Mouse (Mus musculus): ENCODE measurements around the gene Tmem26. TPM values are rescaled to one million over a fixed set of nuclear protein-coding genes. Genes with fewer than 3 reads are reported as not detected.
"Not testable (repeated sequence)": the region's sequence is repeated elsewhere in the genome, so short reads cannot be mapped to it uniquely, and the experiment has no call there.

Tmem26 gene
- polyA plus RNA-seq, 1 experiment from 2014 or later, result 5.1 TPM

GRCm38 (mm10) chr10:68735621-68736020 lies 12.2 kb downstream of the Tmem26 start:
- no peak for ATAC-seq
- no peaks in the 10 kb centered on the region for H3K4me1 ChIP-seq (ENCODE audit: control insufficient read depth, insufficient read depth, low read length)
- no peak overlapping the region for H3K4me3 ChIP-seq (ENCODE audit: low read depth, low read length)
- no peaks in the 10 kb centered on the region for H3K27me3 ChIP-seq (ENCODE audit: control insufficient read depth, insufficient read depth, low read depth, low read length)
- no peak overlapping the region for H3K27ac ChIP-seq (ENCODE audit: low read length)
- no peaks in the 10 kb centered on the region for H3K36me3 ChIP-seq (ENCODE audit: control insufficient read depth, insufficient read depth, low read length)
- H3K9me3 ChIP-seq (replicated peaks; ENCODE audit: control insufficient read depth, low read length, poor library complexity, severe bottlenecking), result no peaks in the 10 kb centered on the region
- H3K9ac ChIP-seq (ENCODE audit: low read depth, low read length), result no peak overlapping the region
- 88% methylated on average over 3 of the region's 3 CpGs for WGBS
- H3K4me2 ChIP-seq (ENCODE audit: low read length), result no peak overlapping the region

GRCm38 (mm10) chr10:68737391-68737790 lies 13.9 kb downstream of the Tmem26 start:
- Histone ChIP-seq H3K36me3 (ENCODE audit: control insufficient read depth, insufficient read depth, low read length) (no peaks in the 10 kb centered on the region), H3K27ac (ENCODE audit: low read length) (no peak overlapping the region), H3K4me3 (ENCODE audit: low read depth, low read length) (no peak overlapping the region), H3K9ac (ENCODE audit: low read depth, low read length) (no peak overlapping the region), H3K4me2 (ENCODE audit: low read length) (no peak overlapping the region), H3K9me3 (replicated peaks; ENCODE audit: control insufficient read depth, low read length, poor library complexity, severe bottlenecking) (no peaks in the 10 kb centered on the region), H3K4me1 (ENCODE audit: control insufficient read depth, insufficient read depth, low read length) (no peaks in the 10 kb centered on the region), H3K27me3 (ENCODE audit: control insufficient read depth, insufficient read depth, low read depth, low read length) (no peaks in the 10 kb centered on the region)
- ATAC-seq, result no peak
- 89% methylated on average over 7 of the region's 7 CpGs for WGBS

- 94% methylated on average over 1 of the region's 1 CpGs for WGBS
- H3K36me3 ChIP-seq (ENCODE audit: control insufficient read depth, insufficient read depth, low read length); H3K27ac ChIP-seq (ENCODE audit: low read length); H3K27me3 ChIP-seq (ENCODE audit: control insufficient read depth, insufficient read depth, low read depth, low read length); H3K9ac ChIP-seq (ENCODE audit: low read depth, low read length); ATAC-seq; H3K4me3 ChIP-seq (ENCODE audit: low read depth, low read length); H3K9me3 ChIP-seq (replicated peaks; ENCODE audit: control insufficient read depth, low read length, poor library complexity, severe bottlenecking); H3K4me1 ChIP-seq (ENCODE audit: control insufficient read depth, insufficient read depth, low read length); H3K4me2 ChIP-seq (ENCODE audit: low read length): not testable (repeated sequence)
These were observed 15.5 kb downstream of the Tmem26 start for GRCm38 (mm10) chr10:68738981-68739380.

GRCm38 (mm10) chr10:68740251-68740650 lies 16.8 kb downstream of the Tmem26 start:
- Histone ChIP-seq H3K36me3 (ENCODE audit: control insufficient read depth, insufficient read depth, low read length) (no peaks in the 10 kb centered on the region), H3K27me3 (ENCODE audit: control insufficient read depth, insufficient read depth, low read depth, low read length) (no peaks in the 10 kb centered on the region), H3K4me2 (ENCODE audit: low read length) (no peak overlapping the region), H3K4me3 (ENCODE audit: low read depth, low read length) (no peak overlapping the region), H3K27ac (ENCODE audit: low read length) (no peak overlapping the region), H3K9ac (ENCODE audit: low read depth, low read length) (no peak overlapping the region), H3K4me1 (ENCODE audit: control insufficient read depth, insufficient read depth, low read length) (no peaks in the 10 kb centered on the region), H3K9me3 (replicated peaks; ENCODE audit: control insufficient read depth, low read length, poor library complexity, severe bottlenecking) (no peaks in the 10 kb centered on the region)
- ATAC-seq, result no peak
- WGBS, result 35% methylated on average over 2 of the region's 2 CpGs

- H3K27me3 ChIP-seq (ENCODE audit: control insufficient read depth, insufficient read depth, low read depth, low read length), result no peaks in the 10 kb centered on the region
- no peak for ATAC-seq
- H3K27ac ChIP-seq (ENCODE audit: low read length), result no peak overlapping the region
- no peak overlapping the region for H3K4me2 ChIP-seq (ENCODE audit: low read length)
- no peaks in the 10 kb centered on the region for H3K4me1 ChIP-seq (ENCODE audit: control insufficient read depth, insufficient read depth, low read length)
- WGBS, result 78% methylated on average over 7 of the region's 7 CpGs
- H3K9ac ChIP-seq (ENCODE audit: low read depth, low read length), result no peak overlapping the region
- no peaks in the 10 kb centered on the region for H3K36me3 ChIP-seq (ENCODE audit: control insufficient read depth, insufficient read depth, low read length)
- H3K9me3 ChIP-seq (replicated peaks; ENCODE audit: control insufficient read depth, low read length, poor library complexity, severe bottlenecking), result no peaks in the 10 kb centered on the region
- H3K4me3 ChIP-seq (ENCODE audit: low read depth, low read length), result no peak overlapping the region
These were observed 27.5 kb downstream of the Tmem26 start for GRCm38 (mm10) chr10:68750921-68751320.

GRCm38 (mm10) chr10:68759238-68759637 lies 35.8 kb downstream of the Tmem26 start:
- H3K4me1 ChIP-seq (ENCODE audit: control insufficient read depth, insufficient read depth, low read length), result no peaks in the 10 kb centered on the region
- 42% methylated on average over 5 of the region's 5 CpGs for WGBS

GRCm38 (mm10) chr10:68759789-68760188 lies 36.3 kb downstream of the Tmem26 start:
- no peaks in the 10 kb centered on the region for H3K27me3 ChIP-seq (ENCODE audit: control insufficient read depth, insufficient read depth, low read depth, low read length)
- H3K27ac ChIP-seq (ENCODE audit: low read length), result no peak overlapping the region
- WGBS, result 55% methylated on average over 7 of the region's 7 CpGs
- no peak overlapping the region for H3K9ac ChIP-seq (ENCODE audit: low read depth, low read length)
- H3K4me2 ChIP-seq (ENCODE audit: low read length), result no peak overlapping the region
- H3K9me3 ChIP-seq (replicated peaks; ENCODE audit: control insufficient read depth, low read length, poor library complexity, severe bottlenecking), result no peaks in the 10 kb centered on the region
- H3K4me3 ChIP-seq (ENCODE audit: low read depth, low read length), result no peak overlapping the region
- no peak for ATAC-seq
- H3K36me3 ChIP-seq (ENCODE audit: control insufficient read depth, insufficient read depth, low read length), result no peaks in the 10 kb centered on the region
- no peaks in the 10 kb centered on the region for H3K4me1 ChIP-seq (ENCODE audit: control insufficient read depth, insufficient read depth, low read length)

More at GRCm38 (mm10) chr10:68759238-68759637, 35.8 kb downstream of the Tmem26 start:
- Histone ChIP-seq H3K9ac (ENCODE audit: low read depth, low read length) (no peak overlapping the region), H3K9me3 (replicated peaks; ENCODE audit: control insufficient read depth, low read length, poor library complexity, severe bottlenecking) (no peaks in the 10 kb centered on the region), H3K27me3 (ENCODE audit: control insufficient read depth, insufficient read depth, low read depth, low read length) (no peaks in the 10 kb centered on the region), H3K36me3 (ENCODE audit: control insufficient read depth, insufficient read depth, low read length) (no peaks in the 10 kb centered on the region), H3K4me2 (ENCODE audit: low read length) (no peak overlapping the region), H3K27ac (ENCODE audit: low read length) (no peak overlapping the region), H3K4me3 (ENCODE audit: low read depth, low read length) (no peak overlapping the region)
- ATAC-seq, result no peak

GRCm38 (mm10) chr10:68781067-68781868 lies 57.8 kb downstream of the Tmem26 start:
- no peak overlapping the region for H3K9ac ChIP-seq (ENCODE audit: low read depth, low read length)
- no peaks in the 10 kb centered on the region for H3K27me3 ChIP-seq (ENCODE audit: control insufficient read depth, insufficient read depth, low read depth, low read length)
- no peak overlapping the region for H3K4me3 ChIP-seq (ENCODE audit: low read depth, low read length)
- no peaks in the 10 kb centered on the region for H3K9me3 ChIP-seq (replicated peaks; ENCODE audit: control insufficient read depth, low read length, poor library complexity, severe bottlenecking)
- no peaks in the 10 kb centered on the region for H3K4me1 ChIP-seq (ENCODE audit: control insufficient read depth, insufficient read depth, low read length)
- H3K4me2 ChIP-seq (ENCODE audit: low read length), result no peak overlapping the region
- no peak for ATAC-seq
- 87% methylated on average over 9 of the region's 9 CpGs for WGBS
- no peaks in the 10 kb centered on the region for H3K36me3 ChIP-seq (ENCODE audit: control insufficient read depth, insufficient read depth, low read length)
- no peak overlapping the region for H3K27ac ChIP-seq (ENCODE audit: low read length)

GRCm38 (mm10) chr10:68782724-68783123 lies 59.3 kb downstream of the Tmem26 start:
- no peak overlapping the region for H3K27ac ChIP-seq (ENCODE audit: low read length)
- H3K36me3 ChIP-seq (ENCODE audit: control insufficient read depth, insufficient read depth, low read length), result no peaks in the 10 kb centered on the region
- H3K9me3 ChIP-seq (replicated peaks; ENCODE audit: control insufficient read depth, low read length, poor library complexity, severe bottlenecking), result no peaks in the 10 kb centered on the region; the same call in 1 of the 2 replicates
- no peaks in the 10 kb centered on the region for H3K4me1 ChIP-seq (ENCODE audit: control insufficient read depth, insufficient read depth, low read length)
- no peak overlapping the region for H3K9ac ChIP-seq (ENCODE audit: low read depth, low read length)
- H3K4me3 ChIP-seq (ENCODE audit: low read depth, low read length), result no peak overlapping the region
- ATAC-seq, result no peak
- H3K27me3 ChIP-seq (ENCODE audit: control insufficient read depth, insufficient read depth, low read depth, low read length), result no peaks in the 10 kb centered on the region
- H3K4me2 ChIP-seq (ENCODE audit: low read length), result no peak overlapping the region
- WGBS, result 96% methylated on average over 6 of the region's 6 CpGs
